ENCODE assay signal across 9 mouse cellular contexts in the genomic region with DNA sequence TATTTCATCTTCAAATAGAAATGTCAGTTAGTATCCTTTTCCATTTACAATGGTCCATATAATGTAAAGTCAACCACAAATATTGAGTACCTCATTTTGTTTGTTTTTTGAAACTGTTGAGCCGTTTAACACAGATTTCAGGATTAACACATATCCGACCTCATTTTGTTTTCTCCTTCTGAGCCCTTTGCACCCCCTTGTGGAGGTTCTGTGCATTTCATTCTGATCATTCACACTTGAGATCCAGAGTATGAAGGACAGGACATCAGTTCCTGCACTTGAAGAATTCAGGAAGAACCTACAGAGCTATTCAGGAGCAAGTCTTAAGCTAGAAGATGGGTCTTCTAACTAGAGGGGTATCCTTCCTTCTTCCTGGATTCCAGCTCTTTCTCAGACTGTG. TPM values are rescaled to one million over a fixed set of nuclear protein-coding genes. Genes with fewer than 3 reads are reported as not detected.
A peak's percentile ranks its signal among the peaks of the same experiment; 100 is the strongest.
DNase-seq lines count a peak whose midpoint lies in the region; ATAC-seq and TF ChIP-seq lines count a peak whose summit lies in the region.
"Had no signal": no experiment of that assay in that cellular context is flagged by ENCODE, and none has a peak within 500 bp of the region (broad histone marks: within the 10 kb centered on the region; RNA-seq: fewer than 3 reads in every experiment).

No protein-coding gene starts in this region.

- no peaks in the 10 kb centered on the region for H3K27me3 ChIP-seq in liver, embryonic 14.5 days (ENCODE audit: control insufficient read depth, insufficient read depth, low read length)
- no peaks in the 10 kb centered on the region for H3K27me3 ChIP-seq in liver, embryonic 12.5 days (replicated peaks)

- H3K27ac ChIP-seq in liver, embryonic 14.5 days = no peak overlapping the region
- H3K27ac ChIP-seq in liver, embryonic 12.5 days = no peak overlapping the region
- H3K27ac ChIP-seq in layer of hippocampus, adult 2 months = no peak overlapping the region

- H3K9ac ChIP-seq in liver, embryonic 14.5 days (replicated peaks) = no peak overlapping the region
- no peak overlapping the region for H3K9ac ChIP-seq in liver, embryonic 12.5 days

- no peak for TF ChIP-seq EP300 in liver, embryonic 14.5 days (IDR thresholded peaks at IDR 0.05; ENCODE audit: low read depth)

- H3K4me2 ChIP-seq in liver, embryonic 14.5 days (ENCODE audit: low read depth) = no peak overlapping the region
- H3K4me2 ChIP-seq in liver, embryonic 12.5 days = no peak overlapping the region

- no peaks in the 10 kb centered on the region for H3K36me3 ChIP-seq in liver, embryonic 14.5 days (replicated peaks; ENCODE audit: control insufficient read depth, insufficient read depth, low read depth)
- H3K36me3 ChIP-seq in liver, embryonic 12.5 days = no peaks in the 10 kb centered on the region

- H3K9me3 ChIP-seq in liver, embryonic 14.5 days (ENCODE audit: control insufficient read depth, low read length) = no peaks in the 10 kb centered on the region
- no peaks in the 10 kb centered on the region for H3K9me3 ChIP-seq in liver, embryonic 12.5 days (replicated peaks)

- no peaks in the 10 kb centered on the region for H3K4me1 ChIP-seq in liver, embryonic 14.5 days (replicated peaks; ENCODE audit: control insufficient read depth in 2 of 2, insufficient read depth in 2 of 2, low read length in 1 of 2)
- H3K4me1 ChIP-seq in liver, embryonic 12.5 days = no peaks in the 10 kb centered on the region

- DNase-seq in cerebellum, postnatal 14 days = peak; percentile 44 to 59
- DNase-seq in cerebellum, adult 8-10 months = no peak
- no peak for DNase-seq in liver, embryonic 14.5 days (ENCODE audit: low read depth in 3 of 3, low spot score in 3 of 3)
- DNase-seq in ZHBTc4 (ENCODE audit: low read depth, low spot score) = peak; percentile 46
- peak; percentile 11 to 53 for DNase-seq in layer of hippocampus, adult 2 months (ENCODE audit: low spot score in 2 of 2)
- no peak for DNase-seq in T-cell, adult 2 months (ENCODE audit: low spot score)
- DNase-seq in c-Kit-positive CD71-positive TER-119-positive erythroid progenitor cells, embryonic 14.5 days (ENCODE audit: low spot score) = no peak

- no peak overlapping the region for H3K4me3 ChIP-seq in liver, embryonic 14.5 days (ENCODE audit: insufficient read depth in 1 of 2, low read depth in 2 of 2, low read length in 2 of 2)
- H3K4me3 ChIP-seq in liver, embryonic 12.5 days = no peak overlapping the region
- H3K4me3 ChIP-seq in layer of hippocampus, adult 2 months = no peak overlapping the region

- no peak for ATAC-seq in liver, embryonic 14.5 days (ENCODE audit: insufficient read depth)
- ATAC-seq in liver, embryonic 12.5 days = no peak

- 31% methylated on average over 2 of the region's 2 CpGs for WGBS in liver, embryonic 14.5 days (ENCODE audit: insufficient replicate concordance)
- 51% methylated on average over 2 of the region's 2 CpGs for WGBS in liver, embryonic 12.5 days (ENCODE audit: insufficient replicate concordance)

- TF ChIP-seq CTCF in liver, embryonic 14.5 days (IDR thresholded peaks at IDR 0.05; ENCODE audit: low read depth) = peak; percentile 28; the same call in 1 of the 2 replicates
- peak; percentile 83 for TF ChIP-seq CTCF in layer of hippocampus, adult 2 months (conservative IDR thresholded peaks at IDR 0.05)

RNA-seq across cellular contexts. Expression of a gene that starts 7.0 kb away (rescaled TPM):
- polyA plus RNA-seq in liver, embryonic 14.5 days (2012; rRNA removed) = not detected in 2 replicates
- polyA plus RNA-seq in liver, embryonic 14.5 days (2014; fragmentation: Nextera tagmentation; extraction: Ambion mirVana) = not detected in 2 replicates
- not detected in 2 replicates for polyA plus RNA-seq in liver, embryonic 12.5 days (2016; fragmentation: Nextera tagmentation; extraction: Ambion mirVana)
- not detected for total RNA-seq in layer of hippocampus, adult 2 months (2021)
- polyA plus RNA-seq: limb, embryonic 14.5 days had no signal

RNA-seq across cellular contexts. Expression of a gene that starts 56.7 kb away (rescaled TPM):
- polyA plus RNA-seq in liver, embryonic 14.5 days (2012; rRNA removed) = not detected in 2 replicates
- polyA plus RNA-seq in liver, embryonic 14.5 days (2014; fragmentation: Nextera tagmentation; extraction: Ambion mirVana) = not detected in 2 replicates
- polyA plus RNA-seq in liver, embryonic 12.5 days (2016; fragmentation: Nextera tagmentation; extraction: Ambion mirVana) = not detected in 2 replicates
- total RNA-seq in layer of hippocampus, adult 2 months (2021) = not detected
- polyA plus RNA-seq: limb, embryonic 14.5 days had no signal

Comparison
In these comparisons a context has a peak if more than half of its experiments do, and no peak if none do; other contexts are left out.
1. DNase-seq: peak in cerebellum, postnatal 14 days (2 of 2), ZHBTc4 (single experiment) and layer of hippocampus, adult 2 months (2 of 2); none in cerebellum, adult 8-10 months (single experiment), liver, embryonic 14.5 days (0 of 3), T-cell, adult 2 months (single experiment) and c-Kit-positive CD71-positive TER-119-positive erythroid progenitor cells, embryonic 14.5 days (single experiment).